Mouse (Mus musculus) frontal cortex, postnatal 25 days (tissue): Measurements from ENCODE around the gene Ctsr.
"Not testable (repeated sequence)": the region's sequence is repeated elsewhere in the genome, so short reads cannot be mapped to it uniquely, and the experiment has no call there.

Experiments used
- DNase-seq, 2 experiments: peaks; one replicate each; pipeline ENCODE4 v3.0.0; 2022; ENCODE audit warnings: low spot score in 2 of 2

The Ctsr gene

GRCm38 (mm10) chr13:61164156-61164555, at the start of gene Ctsr:
Gene Ctsr, minus strand, starts transcription at chr13:61164256.
- DNase-seq = no peak

- no peak for DNase-seq
Observed at GRCm38 (mm10) chr13:61203310-61203709, 39.3 kb upstream of the Ctsr start, which contains the start of gene Cts6. Gene Cts6, minus strand, starts transcription at chr13:61203410.

- DNase-seq = not testable (repeated sequence)
Observed at GRCm38 (mm10) chr13:61185151-61185933, 21.3 kb upstream of the Ctsr start.

GRCm38 (mm10) chr13:61164622-61165021, 566 bp upstream of the Ctsr start:
- DNase-seq = no peak
